Mouse (Mus musculus) lung, embryonic 14.5 days (tissue): ENCODE data around the gene Stat5a. TPM values are rescaled to one million over a fixed set of nuclear protein-coding genes. Genes with fewer than 3 reads are reported as not detected.

Source experiments
- ATAC-seq: fragments of 200-750 bp; cut with Nextera tagmentation; 2 replicates; pipeline ENCODE4 v1.8.0; 2017; ENCODE audit warnings: mild to moderate bottlenecking, moderate TSS enrichment, moderate library complexity; ENCODE audit not compliant: insufficient read depth
- DNase-seq: peaks from one replicate; pipeline ENCODE4 v3.0.0-alpha.2; 2015
- H3K27ac ChIP-seq: fragments of 300-500 bp; sonication (generic); 2 replicates; pipeline ENCODE4 v1.5.1; 2014; ENCODE audit warnings: low read depth, mild to moderate bottlenecking, moderate library complexity
- H3K27me3 ChIP-seq: fragments of 300-500 bp; sonication (generic); 2 replicates; pipeline ENCODE4 v1.6.1; 2014; ENCODE audit warnings: low read length, control low read depth; ENCODE audit not compliant: insufficient read depth
- H3K36me3 ChIP-seq: fragments of 300-500 bp; sonication (generic); 2 replicates; pipeline ENCODE4 v1.6.1; 2014; ENCODE audit warnings: control low read depth; ENCODE audit not compliant: insufficient read depth
- H3K4me1 ChIP-seq: fragments of 300-500 bp; sonication (generic); 2 replicates; pipeline ENCODE4 v1.6.1; 2014; ENCODE audit warnings: antibody characterized with exemption, control low read depth; ENCODE audit not compliant: insufficient read depth
- H3K4me2 ChIP-seq: fragments of 300-500 bp; sonication (generic); 2 replicates; pipeline ENCODE4 v1.6.1; 2014; ENCODE audit warnings: mild to moderate bottlenecking
- H3K4me3 ChIP-seq: fragments of 300-500 bp; sonication (generic); 2 replicates; pipeline ENCODE4 v1.5.1; 2014; ENCODE audit warnings: low read depth, low read length
- H3K9ac ChIP-seq: fragments of 300-500 bp; sonication (generic); 2 replicates; pipeline ENCODE4 v1.6.1; 2014
- H3K9me3 ChIP-seq: fragments of 300-500 bp; sonication (generic); 2 replicates; pipeline ENCODE4 v1.6.1; 2016; ENCODE audit warnings: low read depth, low read length, control low read depth
- CTCF ChIP-seq: IDR thresholded peaks from 2 replicates; pipeline ENCODE4 v1.5.1; 2016; ENCODE audit warnings: antibody characterized with exemption, low read depth
- WGBS: fragments of 180-500 bp; shearing (Covaris S2); extraction: QIAGEN DNeasy Blood & Tissue Kit; methylation state at CpG from one replicate; pipeline ENCODE4 v1.1.7; 2014; 5-methylcytosine and 5-hydroxymethylcytosine counted together
- polyA plus RNA-seq: library from polyadenylated mRNA; unstranded; fragments of >200 nt; fragmentation: Nextera tagmentation; extraction: Ambion mirVana; gene quantifications from 2 replicates; pipeline ENCODE4 v1.2.1, GENCODE M21; 2014

Stat5a gene
- polyA plus RNA-seq, 1 experiment from 2014 or later: 5.8 TPM

GRCm38 (mm10) chr11:100860198-100861048 lies 1.3 kb downstream of the Stat5a start:
- WGBS: under 1% methylated on average over 53 of the region's 55 CpGs
- H3K4me2 ChIP-seq: peak overlapping the region; percentile 77
- H3K4me1 ChIP-seq: no peaks in the 10 kb centered on the region
- peak overlapping the region; percentile 52 for H3K9ac ChIP-seq
- DNase-seq: peak; percentile 84
- ATAC-seq: peak; percentile 93
- H3K9me3 ChIP-seq: no peaks in the 10 kb centered on the region
- H3K27ac ChIP-seq: no peak overlapping the region
- no peak for TF ChIP-seq CTCF
- no peaks in the 10 kb centered on the region for H3K36me3 ChIP-seq
- peak overlapping the region; percentile 49 for H3K4me3 ChIP-seq
- no peaks in the 10 kb centered on the region; the same call in 1 of the 2 replicates for H3K27me3 ChIP-seq

- Histone ChIP-seq H3K9me3 (no peaks in the 10 kb centered on the region), H3K27me3 (no peaks in the 10 kb centered on the region), H3K4me2 (peak overlapping the region; percentile 77; the same call in 1 of the 2 replicates), H3K4me3 (no peak overlapping the region), H3K27ac (no peak overlapping the region), H3K9ac (no peak overlapping the region), H3K4me1 (no peaks in the 10 kb centered on the region), H3K36me3 (no peaks in the 10 kb centered on the region)
- WGBS: 79% methylated on average over 7 of the region's 7 CpGs
- DNase-seq (no peak), ATAC-seq (no peak)
- no peak for TF ChIP-seq CTCF
Measured at GRCm38 (mm10) chr11:100861335-100861734, 2.2 kb downstream of the Stat5a start.

- Histone ChIP-seq H3K4me2 (no peak overlapping the region), H3K4me1 (no peaks in the 10 kb centered on the region), H3K36me3 (no peaks in the 10 kb centered on the region), H3K4me3 (no peak overlapping the region), H3K9me3 (no peaks in the 10 kb centered on the region), H3K27ac (no peak overlapping the region), H3K27me3 (no peaks in the 10 kb centered on the region), H3K9ac (no peak overlapping the region)
- DNase-seq (no peak), ATAC-seq (no peak)
- 27% methylated on average over 3 of the region's 3 CpGs for WGBS
- TF ChIP-seq CTCF: no peak
Measured at GRCm38 (mm10) chr11:100861836-100862235, 2.7 kb downstream of the Stat5a start.

GRCm38 (mm10) chr11:100863141-100863540 lies 4.0 kb downstream of the Stat5a start:
- 81% methylated on average over 10 of the region's 10 CpGs for WGBS
- Histone ChIP-seq H3K9me3 (no peaks in the 10 kb centered on the region), H3K4me1 (no peaks in the 10 kb centered on the region), H3K4me2 (no peak overlapping the region), H3K9ac (no peak overlapping the region), H3K4me3 (no peak overlapping the region), H3K27me3 (no peaks in the 10 kb centered on the region), H3K36me3 (no peaks in the 10 kb centered on the region), H3K27ac (no peak overlapping the region)
- no peak for DNase-seq
- no peak for TF ChIP-seq CTCF
- no peak for ATAC-seq

- H3K4me3 ChIP-seq: no peak overlapping the region
- WGBS: 62% methylated on average over 7 of the region's 7 CpGs
- no peaks in the 10 kb centered on the region for H3K9me3 ChIP-seq
- DNase-seq (no peak), ATAC-seq (no peak)
- H3K4me2 ChIP-seq: no peak overlapping the region
- H3K27me3 ChIP-seq: no peaks in the 10 kb centered on the region
- H3K4me1 ChIP-seq: no peaks in the 10 kb centered on the region
- H3K27ac ChIP-seq: no peak overlapping the region
- no peaks in the 10 kb centered on the region for H3K36me3 ChIP-seq
- no peak for TF ChIP-seq CTCF
- no peak overlapping the region for H3K9ac ChIP-seq
Measured at GRCm38 (mm10) chr11:100865618-100866017, 6.5 kb downstream of the Stat5a start.

- Histone ChIP-seq H3K4me1 (no peaks in the 10 kb centered on the region), H3K9ac (no peak overlapping the region), H3K36me3 (no peaks in the 10 kb centered on the region), H3K27ac (no peak overlapping the region), H3K27me3 (no peaks in the 10 kb centered on the region), H3K4me2 (no peak overlapping the region), H3K9me3 (no peaks in the 10 kb centered on the region), H3K4me3 (no peak overlapping the region)
- no peak for TF ChIP-seq CTCF
- no peak for DNase-seq
- 70% methylated on average over 10 of the region's 10 CpGs for whole genome bisulfite sequencing
- ATAC-seq: no peak
Measured at GRCm38 (mm10) chr11:100870256-100870967, 11.3 kb downstream of the Stat5a start.

GRCm38 (mm10) chr11:100870968-100871350 lies 11.8 kb downstream of the Stat5a start:
- no peak overlapping the region for H3K27ac ChIP-seq
- no peak overlapping the region for H3K4me2 ChIP-seq
- no peaks in the 10 kb centered on the region for H3K36me3 ChIP-seq
- no peak for DNase-seq
- TF ChIP-seq CTCF: no peak
- no peak overlapping the region for H3K4me3 ChIP-seq
- H3K9ac ChIP-seq: no peak overlapping the region
- no peak for ATAC-seq
- no peaks in the 10 kb centered on the region for H3K9me3 ChIP-seq
- H3K27me3 ChIP-seq: no peaks in the 10 kb centered on the region
- H3K4me1 ChIP-seq: no peaks in the 10 kb centered on the region
- WGBS: 63% methylated on average over 8 of the region's 8 CpGs
